ENCODE assay signal across 10 mouse cellular contexts in the genomic region with DNA sequence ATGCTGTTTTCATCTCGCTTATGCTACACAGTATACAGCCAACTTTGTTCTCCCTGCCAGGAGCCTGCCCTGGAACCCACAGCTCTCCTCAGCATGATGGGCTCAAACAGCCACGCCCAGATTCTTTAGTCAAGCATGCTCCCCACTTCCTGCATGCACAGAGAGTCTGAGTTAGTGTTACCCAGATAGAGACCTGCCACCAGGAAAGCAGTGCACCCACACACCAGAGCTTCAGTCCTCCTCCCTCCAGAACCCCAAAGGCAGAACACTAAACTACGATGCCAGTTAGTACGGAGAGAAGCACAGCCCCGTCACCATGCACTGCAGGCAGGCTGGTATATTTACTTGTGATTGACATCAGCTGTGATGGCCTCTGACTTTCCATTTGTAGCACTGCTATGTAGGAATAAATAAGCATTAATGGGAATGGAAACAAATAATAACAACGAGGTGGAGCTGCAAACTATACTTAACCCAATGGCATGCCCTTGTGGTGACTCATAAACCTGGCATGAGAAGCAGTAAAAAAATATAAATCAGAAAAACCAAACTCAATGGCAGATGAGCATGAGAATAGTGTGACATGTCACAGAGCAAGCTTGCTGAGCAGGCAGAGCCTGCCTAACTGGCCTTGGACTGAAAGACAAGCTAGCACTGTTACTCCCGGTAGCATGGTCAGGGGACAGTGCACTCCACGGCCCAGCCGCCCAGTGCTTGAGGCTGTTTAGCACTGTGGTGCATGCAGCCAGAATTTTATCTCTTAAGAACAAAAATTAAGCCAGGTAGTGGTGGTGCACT. TPM values are rescaled to one million over a fixed set of nuclear protein-coding genes. Genes with fewer than 3 reads are reported as not detected.
DNase-seq lines count a peak whose midpoint lies in the region; ATAC-seq and TF ChIP-seq lines count a peak whose summit lies in the region.
"Had no signal": no experiment of that assay in that cellular context is flagged by ENCODE, and none has a peak within 500 bp of the region (broad histone marks: within the 10 kb centered on the region; RNA-seq: fewer than 3 reads in every experiment).

No protein-coding gene starts in this region.

- no peak overlapping the region for H3K27ac ChIP-seq in lung, postnatal 0 days (ENCODE audit: low read length)
- H3K27ac ChIP-seq: embryonic facial prominence, embryonic 13.5 days had no signal

- no peak for TF ChIP-seq EP300 in lung, postnatal 0 days (IDR thresholded peaks at IDR 0.05)

- H3K4me3 ChIP-seq in lung, postnatal 0 days (ENCODE audit: low read depth, low read length): no peak overlapping the region
- H3K4me3 ChIP-seq: embryonic facial prominence, embryonic 13.5 days; myocyte had no signal

- 70% methylated on average over 9 of the region's 9 CpGs for WGBS in lung, postnatal 0 days

- ATAC-seq in lung, postnatal 0 days: 0 out of 2 replicates have a peak, but pooled peaks have one; percentile 19
- ATAC-seq in monocyte, adult 5-6 weeks (replicated peaks; ENCODE audit: insufficient number of reproducible peaks, low FRiP score, low TSS enrichment, poor library complexity, severe bottlenecking): peak; percentile 52; the same call in 1 of the 2 replicates
- ATAC-seq in megakaryocyte, adult 5-6 weeks (ENCODE audit: poor library complexity, severe bottlenecking): no peak

- no peak for TF ChIP-seq CTCF in lung, postnatal 0 days (IDR thresholded peaks at IDR 0.05)

- H3K27me3 ChIP-seq in lung, postnatal 0 days (replicated peaks; ENCODE audit: insufficient read depth, low read length): no peaks in the 10 kb centered on the region
- H3K27me3 ChIP-seq: embryonic facial prominence, embryonic 13.5 days had no signal

- no peak overlapping the region for H3K9ac ChIP-seq in lung, postnatal 0 days (replicated peaks; ENCODE audit: low read depth)
- H3K9ac ChIP-seq: embryonic facial prominence, embryonic 13.5 days had no signal

- intact Hi-C loops in gastrocnemius, postnatal 36 days (cut with DNase I): no loop called here

- H3K4me1 ChIP-seq in lung, postnatal 0 days (ENCODE audit: insufficient read depth, low read depth, low read length): no peaks in the 10 kb centered on the region

- H3K9me3 ChIP-seq in lung, postnatal 0 days (ENCODE audit: low read length): no peaks in the 10 kb centered on the region
- H3K9me3 ChIP-seq: embryonic facial prominence, embryonic 13.5 days had no signal

- H3K4me2 ChIP-seq in lung, postnatal 0 days (replicated peaks; ENCODE audit: low read depth, low read length): no peak overlapping the region
- H3K4me2 ChIP-seq: embryonic facial prominence, embryonic 13.5 days had no signal

- DNase-seq in lung, postnatal 0 days (ENCODE audit: low spot score): no peak
- no peak for DNase-seq in lung, postnatal 4 days
- DNase-seq in adrenal gland, postnatal 36 days: peak; percentile 23 to 27
- DNase-seq in urinary bladder, postnatal 14 days (ENCODE audit: low spot score): peak; percentile 80
- DNase-seq in cerebellum, postnatal 36 days: no peak
- DNase-seq in gastrocnemius, postnatal 36 days: no peak

- no peaks in the 10 kb centered on the region; the same call in 1 of the 2 replicates for H3K36me3 ChIP-seq in lung, postnatal 0 days (ENCODE audit: insufficient read depth, low read length)

RNA-seq across cellular contexts. Expression of gene Uap1, which starts 26.9 kb away (rescaled TPM):
- 50.6 and 53.2 TPM in 2 replicates for polyA plus RNA-seq in lung, postnatal 0 days (2015; fragmentation: Nextera tagmentation; extraction: Ambion mirVana)
- 10 to 100 TPM; 57.5 to 65.4 TPM for total RNA-seq in adrenal gland, postnatal 36 days (2021)
- total RNA-seq in monocyte, adult 5-6 weeks (2017): 69.0 to 103 TPM (median 85.9 TPM) in 3 replicates
- 57.7 and 66.6 TPM in 2 replicates for total RNA-seq in megakaryocyte, adult 5-6 weeks (2015)
- 58.5 and 79.1 TPM in 2 replicates for total RNA-seq in megakaryocyte, adult 5-6 weeks (2017)
- total RNA-seq in gastrocnemius, postnatal 36 days (2021): 10 to 100 TPM; 44.6 to 52.2 TPM

RNA-seq across cellular contexts. Expression of gene Ddr2, which starts 37.3 kb away (rescaled TPM):
- 20.6 and 23.7 TPM in 2 replicates for polyA plus RNA-seq in lung, postnatal 0 days (2015; fragmentation: Nextera tagmentation; extraction: Ambion mirVana)
- total RNA-seq in adrenal gland, postnatal 36 days (2021): 10 to 100 TPM; 19.5 to 20.3 TPM
- not detected in 3 replicates for total RNA-seq in monocyte, adult 5-6 weeks (2017)
- total RNA-seq in megakaryocyte, adult 5-6 weeks (2015): not detected in 2 replicates
- total RNA-seq in megakaryocyte, adult 5-6 weeks (2017): 0.15 TPM in 1 of 2 replicates, not detected in the other
- 10 to 100 TPM; 17.8 to 18.2 TPM for total RNA-seq in gastrocnemius, postnatal 36 days (2021)

Comparison
In these comparisons a context has a peak if more than half of its experiments do, and no peak if none do; other contexts are left out.
1. DNase-seq: peak in adrenal gland, postnatal 36 days (2 of 2) and urinary bladder, postnatal 14 days (single experiment); none in lung, postnatal 0 days (single experiment), lung, postnatal 4 days (0 of 2), cerebellum, postnatal 36 days (0 of 2) and gastrocnemius, postnatal 36 days (0 of 2).
2. RNA of gene Ddr2, which starts 37.3 kb away (total RNA-seq): 19.5 to 20.3 TPM in adrenal gland, postnatal 36 days and 17.8 to 18.2 TPM in gastrocnemius, postnatal 36 days; 0.15 TPM in megakaryocyte, adult 5-6 weeks and not detected in monocyte, adult 5-6 weeks; every median in the first group is over 10 times any median in the second.